Mouse (Mus musculus): ENCODE data around the gene Gm3336. TPM values are rescaled to one million over a fixed set of nuclear protein-coding genes. Genes with fewer than 3 reads are reported as not detected.

The Gm3336 gene
- total RNA-seq, 4 experiments from 2014 or later, result not detected

DNA sequence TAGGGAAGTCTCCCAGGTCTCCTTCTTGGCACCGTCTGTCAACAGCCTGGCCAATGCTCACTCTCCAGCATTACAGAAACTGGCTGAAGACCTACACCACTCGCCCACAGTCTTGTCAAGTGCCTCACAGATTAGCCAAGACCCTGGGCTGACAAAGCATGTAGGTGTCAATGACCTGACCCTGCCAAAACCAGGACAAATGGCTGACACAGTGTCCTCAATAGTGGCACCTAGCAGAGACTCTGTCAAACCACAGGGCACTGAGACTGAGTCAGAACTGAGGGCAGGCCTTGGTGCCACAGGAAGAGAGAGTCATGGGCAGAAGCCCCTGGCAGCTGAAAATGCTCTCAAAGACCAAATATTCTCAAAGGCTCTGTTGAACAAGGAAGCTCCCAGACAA lies 3.3 kb upstream of the Gm3336 start:
- DNase-seq (ENCODE audit: low spot score in 2 of 2), result no peak

DNA sequence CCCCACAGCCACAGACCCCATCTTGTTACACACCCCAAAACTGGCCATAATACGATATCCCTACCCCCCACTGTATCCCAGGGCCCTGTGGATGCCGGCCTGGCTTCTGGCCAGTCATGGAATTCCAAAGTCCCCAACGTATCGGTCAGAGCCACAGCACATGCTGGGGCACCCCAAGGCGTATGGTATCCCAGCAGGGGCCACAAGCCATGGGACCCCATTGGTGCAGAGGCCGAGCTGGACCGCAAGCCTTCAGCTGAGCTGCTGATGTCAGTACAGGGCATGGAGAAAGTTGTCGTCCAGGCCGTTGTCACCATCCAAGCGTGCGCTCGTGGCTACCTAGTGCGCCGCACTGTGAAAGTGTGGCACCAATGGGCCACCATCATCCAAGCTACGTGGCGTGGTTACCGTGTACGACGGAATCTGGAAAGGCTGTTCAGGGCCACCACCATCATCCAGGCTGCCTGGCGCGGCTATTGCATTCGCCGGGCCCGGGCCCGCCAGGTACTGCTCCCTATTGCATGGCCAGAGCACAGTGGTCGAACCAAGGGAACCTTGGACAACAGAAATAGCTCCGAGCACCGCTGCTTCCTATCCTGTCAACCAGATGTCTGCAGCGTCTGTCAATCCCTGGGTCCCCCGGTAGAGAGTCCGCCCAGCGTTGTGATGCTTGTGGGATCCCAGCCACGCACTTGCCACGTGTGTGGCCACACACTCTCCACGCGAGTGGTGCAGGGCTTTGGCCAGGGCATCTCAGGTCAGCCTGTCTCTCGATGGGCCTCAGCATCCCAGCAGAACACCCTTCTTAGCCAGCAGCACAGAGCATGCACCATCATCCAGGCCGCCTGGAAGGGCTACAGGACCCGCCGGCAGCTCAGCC lies 1.6 kb upstream of the Gm3336 start:
- no peak for DNase-seq (ENCODE audit: low spot score in 2 of 2)

DNA sequence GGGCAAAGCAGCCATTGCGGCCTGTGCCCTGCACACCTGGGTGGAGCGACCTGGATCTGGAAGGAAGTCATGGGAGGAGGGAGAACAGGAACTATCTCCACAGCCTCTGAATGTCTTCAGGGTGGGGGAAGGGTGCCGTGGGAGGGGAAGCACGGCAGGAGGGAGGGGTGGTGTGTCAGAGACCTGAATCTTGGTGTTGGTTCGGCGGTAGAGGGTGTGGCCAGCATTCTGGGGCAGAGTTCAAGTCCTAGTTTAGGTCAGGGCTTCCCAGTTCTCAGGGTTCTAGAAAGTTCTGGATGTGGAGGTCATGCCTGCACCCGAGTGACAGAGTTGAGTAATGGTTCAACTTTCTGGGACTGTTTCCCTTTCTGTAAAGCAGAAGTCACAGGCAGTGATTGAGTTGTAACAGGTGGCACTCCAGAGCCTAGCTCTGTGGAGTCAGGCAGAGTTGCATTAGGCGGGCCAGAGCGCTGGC lies 1.5 kb downstream of the Gm3336 start:
- DNase-seq (ENCODE audit: low spot score in 2 of 2), result no peak

DNA sequence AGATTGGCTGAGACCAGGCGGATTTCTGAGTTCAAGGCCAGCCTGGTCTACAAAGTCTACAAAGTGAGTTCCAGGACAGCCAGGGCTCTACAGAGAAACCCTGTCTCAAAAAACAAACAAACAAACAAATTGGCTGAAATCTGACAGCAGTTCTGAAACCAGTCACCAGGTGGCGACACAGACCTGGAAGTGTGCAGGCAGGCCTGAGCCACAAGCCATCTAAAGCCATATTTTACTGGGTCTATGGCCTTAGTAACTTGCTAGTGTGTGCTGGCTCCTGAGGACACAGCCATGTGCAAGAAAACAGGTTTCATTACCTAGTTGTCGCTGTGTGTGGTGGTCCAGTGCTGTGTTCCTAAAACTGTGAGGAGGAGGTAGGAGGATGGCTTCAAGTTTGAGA lies 2.4 kb downstream of the Gm3336 start:
- DNase-seq (ENCODE audit: low spot score in 2 of 2), result peak in 1 of 2 experiments; percentile 86

DNA sequence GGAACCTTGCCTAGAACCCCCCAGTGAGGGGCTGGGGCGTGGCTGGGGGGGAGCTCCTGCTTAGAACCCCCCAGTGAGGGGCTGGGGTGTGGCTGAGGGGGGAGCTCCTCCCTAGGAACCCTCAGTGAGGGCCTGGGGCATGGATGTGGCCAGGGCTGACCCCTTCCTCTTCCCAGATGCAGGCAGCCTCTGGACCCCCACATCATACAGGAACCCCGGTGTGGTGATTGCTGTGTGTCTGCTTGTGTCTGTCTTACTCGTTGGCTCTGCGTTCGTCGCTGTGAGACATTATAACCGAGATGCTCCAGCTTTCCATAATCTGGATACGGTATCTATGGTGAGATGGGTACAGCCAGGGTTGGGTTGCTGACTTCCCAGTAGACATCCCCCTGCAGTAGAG lies 3.3 kb downstream of the Gm3336 start:
- DNase-seq (ENCODE audit: low spot score in 2 of 2), result no peak

DNA sequence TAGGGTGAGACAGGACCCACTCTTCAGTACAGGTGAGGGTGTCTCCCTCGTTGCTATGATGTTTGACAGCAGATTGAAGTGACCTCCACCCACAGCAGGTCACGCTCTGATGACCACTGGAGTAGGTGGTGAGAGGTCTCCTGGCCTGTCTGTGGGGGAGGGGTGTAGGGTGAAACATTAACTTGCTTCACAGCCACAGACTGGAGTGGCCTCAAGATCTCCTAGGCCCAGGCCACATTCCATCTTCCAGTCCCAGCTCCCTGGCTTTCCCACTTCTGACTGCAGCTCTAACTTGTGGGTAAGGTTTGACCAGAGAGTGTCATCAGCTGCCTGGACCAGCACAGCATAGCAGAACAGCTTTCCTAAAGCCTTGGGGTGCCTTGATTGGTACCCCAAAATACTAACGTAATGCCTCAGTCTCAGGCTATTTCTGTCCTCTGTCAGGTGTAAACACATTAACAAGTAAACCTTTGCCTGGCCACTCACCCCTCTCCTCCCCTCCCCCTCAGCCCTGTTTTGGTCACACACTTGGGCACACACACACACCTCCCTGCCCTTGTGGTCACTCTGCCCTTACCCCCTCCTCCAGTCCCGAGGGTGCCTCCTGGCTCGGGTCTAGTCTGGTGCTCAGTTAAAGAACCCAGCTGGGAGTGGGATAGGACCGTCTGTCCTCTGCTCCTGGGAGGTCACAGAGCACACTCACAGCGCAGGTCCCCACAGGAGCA lies 5.3 kb downstream of the Gm3336 start, which contains the start of gene Pde4c:
Gene Pde4c, plus strand, starts transcription at position 235 of the 725 bp plus-strand sequence.
- DNase-seq (ENCODE audit: low spot score in 2 of 2), result no peak

DNA sequence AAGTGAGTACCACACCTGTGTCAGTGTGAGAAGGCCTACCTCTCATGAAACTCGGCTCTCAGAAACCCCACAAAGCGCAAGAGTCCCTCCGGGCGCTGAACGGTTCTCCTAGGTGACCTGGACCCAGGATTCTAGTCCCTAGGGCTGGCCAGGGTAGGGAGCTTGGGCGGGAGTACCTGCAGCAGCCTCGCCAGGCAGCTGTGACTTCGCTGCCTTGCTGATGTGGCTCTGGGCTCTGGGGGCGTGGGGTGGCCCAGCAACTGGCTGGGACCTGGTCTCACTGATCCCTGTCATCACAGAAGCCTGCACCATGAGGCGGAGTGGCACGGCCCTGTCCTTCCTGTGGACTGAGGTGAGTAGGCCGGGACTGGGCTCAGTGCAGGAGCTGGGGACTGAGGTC lies 5.9 kb downstream of the Gm3336 start:
- DNase-seq (ENCODE audit: low spot score in 2 of 2), result no peak

DNA sequence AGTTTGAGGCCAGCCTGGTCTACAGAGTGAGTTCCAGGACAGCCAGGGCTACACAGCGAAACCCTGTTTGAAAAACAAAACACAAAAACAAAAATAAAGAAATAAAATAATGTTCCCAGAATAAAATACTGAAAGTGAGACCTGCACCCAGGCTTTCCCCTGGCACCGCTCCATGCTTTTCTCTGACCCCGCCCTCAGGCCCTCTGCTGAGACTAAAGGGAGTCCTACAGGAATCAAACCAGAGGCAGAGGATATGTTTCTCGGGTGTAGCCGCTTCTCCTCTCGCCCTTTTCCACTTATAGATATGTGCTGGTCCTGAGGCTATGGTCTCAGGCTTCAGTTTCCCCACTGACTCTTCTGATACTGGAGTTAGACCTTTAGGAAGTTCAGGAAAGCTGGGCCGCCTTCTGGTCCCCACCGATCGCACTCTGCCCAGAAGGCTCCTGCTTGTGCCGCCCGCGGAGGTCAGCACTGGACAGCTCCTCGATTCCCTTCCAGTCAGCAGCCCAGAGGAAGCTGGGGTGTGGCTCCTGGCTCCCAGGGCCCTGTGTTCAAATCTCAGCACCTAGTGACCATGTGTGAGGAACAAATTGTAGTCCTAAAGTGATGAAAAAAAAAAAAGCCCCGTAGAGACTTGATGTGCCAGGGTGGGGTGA lies 7.6 kb downstream of the Gm3336 start:
- no peak for DNase-seq (ENCODE audit: low spot score in 2 of 2)

DNA sequence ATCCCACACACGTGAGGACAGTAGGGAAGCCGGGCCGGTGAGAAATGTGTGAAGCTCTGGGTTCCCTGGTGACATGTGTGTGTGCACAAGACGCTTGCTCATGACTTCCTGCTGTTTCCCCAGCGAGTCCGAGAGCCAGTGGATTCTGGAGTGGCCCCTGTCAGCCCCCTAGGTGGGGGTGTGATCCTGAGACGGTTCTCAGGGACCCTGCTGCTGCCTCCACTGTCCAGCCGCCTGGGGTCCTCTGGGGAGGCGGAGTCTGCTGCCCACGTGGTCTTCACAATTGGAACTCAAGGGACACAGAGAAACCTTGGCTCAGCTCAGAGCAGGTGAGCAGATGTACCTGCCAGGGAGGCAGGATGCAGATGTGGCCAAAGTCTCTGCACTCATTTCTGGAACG lies 8.4 kb downstream of the Gm3336 start:
- DNase-seq (ENCODE audit: low spot score in 2 of 2), result no peak

DNA sequence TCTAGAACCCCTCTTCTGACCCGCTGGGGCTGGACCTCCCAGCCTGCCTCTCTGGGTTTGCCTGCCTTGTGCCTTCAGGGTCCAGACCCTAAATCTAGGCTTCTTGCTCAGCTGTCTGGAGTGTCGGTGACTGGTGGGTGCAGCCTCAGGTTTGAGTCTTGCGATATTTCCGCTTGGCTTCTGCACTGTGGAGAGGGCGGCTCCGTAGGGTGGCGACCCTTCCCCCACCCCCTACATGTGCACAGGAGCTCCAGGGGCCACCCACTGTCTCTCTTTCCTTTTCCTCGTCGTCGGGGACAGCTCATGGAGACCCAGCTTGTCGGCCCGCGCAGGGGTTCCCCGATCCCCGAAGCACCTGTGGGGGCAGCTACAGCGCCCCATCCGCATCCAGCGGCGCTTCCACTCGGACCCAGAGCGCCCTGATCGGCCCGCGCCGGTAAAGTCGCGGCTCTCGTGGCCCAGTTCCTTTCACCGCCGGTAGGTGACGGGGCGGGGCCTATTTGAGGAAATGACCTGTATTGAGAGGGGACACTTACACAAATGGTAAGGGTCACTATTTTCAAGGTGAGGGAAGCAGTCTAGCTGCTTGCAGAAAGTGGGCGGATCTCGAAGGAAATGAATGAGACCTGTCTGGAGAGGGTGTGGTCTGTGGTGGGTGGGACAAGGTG lies 11.6 kb downstream of the Gm3336 start:
- DNase-seq (ENCODE audit: low spot score in 2 of 2), result no peak

DNA sequence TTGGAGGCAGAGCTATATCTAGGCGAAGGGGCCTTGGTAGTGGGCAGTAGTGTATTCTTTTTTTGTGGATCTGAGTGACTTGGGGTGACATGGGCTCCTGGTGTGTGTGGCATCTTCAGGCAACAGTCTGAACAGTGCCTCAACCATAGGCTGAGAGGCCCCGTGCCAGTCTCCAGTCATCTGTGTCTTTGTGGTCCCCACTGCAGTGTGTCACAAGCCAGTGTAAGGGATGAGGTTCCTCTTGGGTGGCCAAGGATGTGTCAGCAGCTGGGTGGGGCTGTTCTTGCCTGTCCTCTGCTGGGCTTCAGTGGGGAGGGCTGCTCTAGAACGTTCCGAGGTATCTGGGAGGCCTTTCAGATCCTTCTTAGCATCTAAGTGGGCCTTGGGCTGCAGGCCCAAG lies 12.6 kb downstream of the Gm3336 start:
- DNase-seq (ENCODE audit: low spot score in 2 of 2), result no peak

DNA sequence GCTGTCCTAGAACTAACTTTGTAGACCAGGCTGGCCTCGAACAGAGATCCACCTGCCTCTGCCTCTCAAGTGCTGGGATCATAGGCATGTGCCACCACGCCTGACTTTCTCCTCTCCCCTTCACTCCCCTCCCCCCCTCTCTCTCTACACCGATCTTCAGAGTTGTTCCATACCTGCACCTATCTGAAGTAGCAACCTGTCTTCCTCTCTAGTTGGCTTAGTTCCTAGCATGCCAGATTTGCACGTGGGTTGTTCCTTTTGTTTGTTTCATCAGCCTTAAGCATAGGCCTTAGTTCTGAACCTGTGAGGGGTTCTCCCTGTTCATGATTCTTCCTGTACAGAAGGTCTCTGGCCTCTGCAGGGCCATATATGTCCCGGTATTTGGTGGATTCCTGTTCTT lies 19.4 kb downstream of the Gm3336 start:
- DNase-seq (ENCODE audit: low spot score in 2 of 2), result no peak

DNA sequence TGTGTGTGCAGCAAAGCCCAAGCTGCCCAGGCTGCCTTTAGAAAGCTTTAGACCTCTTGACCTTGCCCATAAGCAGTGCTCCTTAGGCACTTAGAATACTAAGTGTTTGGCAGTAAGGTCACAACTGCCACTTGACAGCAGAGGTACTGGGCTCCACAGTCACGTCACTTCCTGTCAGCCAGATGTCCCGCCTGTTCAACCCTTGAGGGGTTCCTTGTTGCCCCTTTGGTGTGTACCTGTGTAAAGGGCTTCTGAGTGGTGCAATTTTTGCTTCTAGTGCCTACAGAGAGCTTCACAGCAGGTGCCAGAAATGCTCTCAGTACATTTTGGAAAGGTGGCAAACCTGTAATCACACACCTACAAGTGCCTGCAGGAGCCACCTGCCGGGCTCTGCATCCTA lies 19.9 kb downstream of the Gm3336 start:
- DNase-seq (ENCODE audit: low spot score in 2 of 2), result no peak

DNA sequence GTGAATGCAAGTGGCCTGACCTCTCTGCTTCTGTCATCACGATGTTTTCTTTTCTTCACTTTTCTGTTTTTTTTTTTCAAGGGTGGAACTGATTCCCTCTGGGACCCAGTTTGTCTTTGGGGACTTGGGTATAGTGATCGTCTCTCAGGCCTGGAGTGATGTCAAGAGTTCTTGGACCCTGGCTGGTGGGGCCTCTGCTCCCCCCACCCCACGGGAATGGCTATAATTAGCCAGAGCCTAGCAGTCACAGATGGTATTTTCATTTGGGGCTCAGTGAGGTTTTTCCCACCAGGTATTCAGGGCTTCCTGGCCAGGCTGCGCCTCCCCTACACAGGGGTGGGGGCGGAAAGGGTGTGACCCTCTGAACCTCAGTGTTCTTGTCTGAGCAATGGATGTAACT lies 23.3 kb downstream of the Gm3336 start:
- no peak for DNase-seq (ENCODE audit: low spot score in 2 of 2)

DNA sequence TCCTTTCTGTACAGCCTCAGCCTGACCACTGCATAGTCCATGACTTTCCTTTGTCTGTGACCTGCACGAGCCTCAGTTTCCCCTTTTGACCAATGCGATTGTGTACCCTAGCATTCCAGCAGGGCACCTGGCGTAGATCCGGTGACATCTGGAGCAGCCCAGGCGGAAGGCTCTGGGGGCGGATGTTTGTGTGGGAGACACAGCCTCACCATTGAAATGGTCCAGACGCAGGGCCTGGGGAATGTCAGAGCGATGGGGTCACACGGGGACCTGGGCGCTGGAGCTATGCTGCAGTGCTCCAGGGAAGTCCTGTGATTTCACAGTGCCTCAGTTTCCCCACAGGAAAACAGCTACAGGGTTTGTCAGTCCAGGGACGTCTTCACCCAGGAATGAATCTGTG lies 23.8 kb downstream of the Gm3336 start:
- DNase-seq (ENCODE audit: low spot score in 2 of 2), result no peak

DNA sequence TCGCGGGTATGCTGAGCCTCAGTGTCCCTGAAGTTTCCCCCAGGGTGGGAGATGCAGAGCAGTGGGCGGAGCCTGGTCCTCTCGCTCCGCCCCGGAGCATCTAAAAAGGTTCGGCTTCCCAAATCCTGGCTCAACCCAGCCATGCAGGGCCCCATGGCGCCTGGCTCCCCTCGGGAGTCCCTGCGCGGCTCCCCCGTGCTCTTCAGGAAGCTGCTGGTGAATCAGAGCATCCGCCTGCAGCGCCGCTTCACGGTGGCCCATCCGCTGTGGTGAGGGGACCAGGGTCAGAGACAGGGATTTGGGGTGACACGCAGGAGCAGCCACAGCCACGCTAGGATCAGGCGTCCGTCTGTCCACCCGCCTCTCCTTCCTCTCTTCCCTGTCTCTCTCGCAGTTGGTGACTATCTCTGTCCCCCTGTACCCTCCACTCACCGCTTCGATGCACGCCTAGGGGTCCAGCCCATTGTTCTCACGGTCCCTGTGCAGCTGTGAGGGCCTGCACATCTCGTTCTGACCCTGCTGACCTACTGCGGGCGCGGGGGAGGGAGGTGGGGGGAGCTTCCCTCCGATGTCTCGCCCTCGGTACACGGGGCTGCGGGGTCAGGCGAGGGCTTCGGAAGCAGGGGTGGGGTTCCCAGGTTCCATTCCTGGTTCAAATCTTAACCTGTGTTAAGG lies 24.8 kb downstream of the Gm3336 start:
- no peak for DNase-seq (ENCODE audit: low spot score in 2 of 2)

DNA sequence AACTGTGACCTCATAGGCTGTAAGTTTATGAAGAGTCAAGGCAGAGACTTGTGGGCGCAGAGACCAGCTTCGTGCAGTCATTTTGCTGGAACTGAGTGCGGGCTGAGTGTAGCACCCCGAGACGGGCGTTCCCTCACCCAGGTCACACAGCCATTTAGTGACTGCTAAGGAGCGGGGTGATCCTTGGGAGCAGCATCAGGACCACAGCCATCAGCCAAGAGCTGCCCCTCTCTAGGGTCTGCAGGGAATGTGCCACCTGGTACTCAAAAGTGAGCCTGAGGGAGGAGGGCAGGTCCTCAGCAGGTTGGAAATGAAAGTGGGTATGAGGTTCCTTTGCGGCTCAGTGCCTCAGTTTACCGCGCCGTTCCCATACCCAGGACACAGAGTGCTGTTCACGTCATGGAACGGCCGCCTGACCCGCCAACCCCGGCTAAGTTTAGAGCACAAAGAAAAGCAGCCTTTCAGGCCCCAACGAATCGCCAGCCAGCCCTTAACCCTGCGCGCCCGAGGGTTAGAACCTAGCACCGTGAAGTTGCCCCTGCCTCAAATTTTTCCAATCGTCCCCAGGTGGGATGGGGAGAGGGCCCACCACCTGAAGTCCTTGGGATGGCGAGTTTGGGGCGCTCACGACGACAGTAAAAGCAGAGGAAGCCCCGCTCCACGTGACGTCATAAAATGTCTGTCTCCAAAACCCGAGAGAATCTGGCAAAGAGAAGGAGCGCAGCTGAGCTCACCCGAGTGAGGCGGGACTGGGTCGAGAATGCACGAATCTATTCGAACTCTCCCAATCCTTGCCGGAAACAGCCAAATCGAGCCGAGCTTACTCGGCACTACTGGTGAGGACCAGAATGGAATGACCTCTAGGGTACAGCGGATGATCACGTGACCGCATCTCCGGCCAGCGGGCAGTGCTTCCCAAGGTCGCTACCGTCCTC lies 25.6 kb downstream of the Gm3336 start:
- DNase-seq (ENCODE audit: low spot score in 2 of 2), result peak in 1 of 2 experiments; percentile 20

DNA sequence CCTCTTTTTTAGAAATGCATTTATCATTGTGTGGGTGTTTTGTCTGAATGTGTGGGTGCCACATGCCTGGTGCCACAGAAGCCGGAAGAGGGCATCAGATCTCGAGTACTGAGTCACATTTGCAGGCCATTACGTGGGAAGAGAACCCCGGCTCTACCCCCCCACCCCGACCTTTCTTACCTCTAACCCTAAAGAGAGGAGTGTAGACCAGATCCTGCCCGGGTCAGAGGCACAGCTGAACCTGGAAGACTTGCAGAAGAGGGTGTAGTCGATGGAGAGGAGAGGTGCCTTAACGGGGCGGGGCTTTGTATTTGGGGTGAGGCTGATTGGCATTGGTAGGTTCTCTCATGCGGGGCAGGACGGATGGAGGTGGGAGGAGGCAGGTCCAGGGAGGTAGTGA lies 26.5 kb downstream of the Gm3336 start:
- peak in 1 of 2 experiments; percentile 10 for DNase-seq (ENCODE audit: low spot score in 2 of 2)

DNA sequence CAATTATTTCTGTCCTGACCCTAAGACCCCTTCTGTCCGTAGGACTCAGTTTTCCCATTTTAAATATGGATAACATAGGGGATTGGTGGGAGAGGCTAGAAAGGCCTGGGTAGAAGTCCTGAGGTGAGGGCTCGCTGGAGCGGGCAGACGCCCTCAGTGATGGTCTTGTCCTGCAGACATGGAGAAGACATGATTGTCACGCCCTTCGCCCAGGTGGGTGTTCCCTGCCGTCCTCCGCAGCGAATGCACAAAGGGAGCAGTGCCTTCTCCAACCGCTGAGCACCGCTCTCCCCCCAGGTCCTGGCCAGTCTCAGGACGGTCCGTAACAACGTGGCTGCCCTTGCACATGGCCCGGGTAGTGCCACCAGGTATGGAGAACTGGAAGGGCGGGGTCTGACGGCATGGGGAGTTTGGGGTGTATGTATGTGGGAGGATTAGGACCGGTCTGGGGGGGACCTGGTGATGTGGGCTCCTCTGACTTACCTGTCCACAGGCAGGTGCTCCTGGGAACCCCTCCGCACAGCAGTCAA lies 27.4 kb downstream of the Gm3336 start:
- no peak for DNase-seq (ENCODE audit: low spot score in 2 of 2)

DNA sequence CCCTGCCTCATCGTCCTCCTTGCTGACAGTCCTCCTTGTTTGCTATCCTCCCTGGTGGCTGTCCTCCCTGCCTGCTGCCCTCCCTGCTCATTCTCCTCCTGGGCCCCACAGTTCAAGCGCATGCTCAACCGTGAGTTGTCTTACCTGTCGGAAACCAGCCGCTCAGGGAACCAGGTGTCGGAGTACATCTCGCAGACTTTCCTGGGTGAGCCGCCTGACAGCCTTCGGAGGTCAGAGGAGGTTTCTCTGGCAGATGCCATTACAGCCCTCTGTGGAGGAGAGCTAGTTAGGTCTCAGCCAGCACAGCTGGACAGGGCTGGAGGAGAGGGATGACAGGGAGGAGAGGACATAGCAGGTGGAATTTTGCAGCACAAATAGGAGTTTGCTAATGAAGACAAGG lies 28.3 kb downstream of the Gm3336 start:
- DNase-seq (ENCODE audit: low spot score in 2 of 2), result no peak

Data from left cerebral cortex, adult 8-10 months (tissue).